Mouse (Mus musculus) forebrain, embryonic 16.5 days (tissue): ENCODE data around the gene Zfp719. TPM values are rescaled to one million over a fixed set of nuclear protein-coding genes. Genes with fewer than 3 reads are reported as not detected.

ENCODE experiments used
- ATAC-seq: fragments of 200-750 bp; cut with Nextera tagmentation; 2 replicates; pipeline ENCODE4 v1.8.0; 2017; ENCODE audit warnings: mild to moderate bottlenecking, moderate library complexity
- H3K27ac ChIP-seq: fragments of 300-500 bp; sonication (generic); 2 replicates; pipeline ENCODE4 v1.5.1; 2014; ENCODE audit warnings: low read length, control low read depth
- H3K27me3 ChIP-seq: fragments of 300-500 bp; sonication (generic); replicated peaks from 2 replicates; pipeline ENCODE4 v1.6.1; 2014; ENCODE audit warnings: low read length; ENCODE audit not compliant: control insufficient read depth, insufficient read depth
- H3K36me3 ChIP-seq: fragments of 300-500 bp; sonication (generic); 2 replicates; pipeline ENCODE4 v1.6.1; 2014; ENCODE audit not compliant: control insufficient read depth, insufficient read depth
- H3K4me1 ChIP-seq: fragments of 300-500 bp; sonication (generic); replicated peaks from 2 replicates; pipeline ENCODE4 v1.6.1; 2014; ENCODE audit warnings: low read length; ENCODE audit not compliant: control insufficient read depth, insufficient read depth
- H3K4me2 ChIP-seq: fragments of 300-500 bp; sonication (generic); 2 replicates; pipeline ENCODE4 v1.6.1; 2014; ENCODE audit warnings: mild to moderate bottlenecking, low read length, control low read depth
- H3K4me3 ChIP-seq: fragments of 300-500 bp; sonication (generic); replicated peaks from 2 replicates; pipeline ENCODE4 v1.5.1; 2014; ENCODE audit warnings: mild to moderate bottlenecking, low read length, control low read depth
- H3K9ac ChIP-seq: fragments of 300-500 bp; sonication (generic); replicated peaks from 2 replicates; pipeline ENCODE4 v1.6.1; 2014; ENCODE audit warnings: low read depth, low read length, control low read depth
- H3K9me3 ChIP-seq: fragments of 300-500 bp; sonication (generic); 2 replicates; pipeline ENCODE4 v1.6.1; 2016; ENCODE audit warnings: low read length; ENCODE audit not compliant: control insufficient read depth
- WGBS: fragments of 180-500 bp; shearing (Covaris S2); extraction: QIAGEN DNeasy Blood & Tissue Kit; methylation state at CpG from one replicate; pipeline ENCODE4 v1.1.7; 2014; 5-methylcytosine and 5-hydroxymethylcytosine counted together
- polyA plus RNA-seq: library from polyadenylated mRNA; unstranded; fragments of >200 nt; fragmentation: Nextera tagmentation; extraction: Ambion mirVana; gene quantifications from 2 replicates; pipeline ENCODE4 v1.2.1, GENCODE M21; 2015

The Zfp719 gene
- 18.5 and 20.9 TPM in 2 replicates for polyA plus RNA-seq

DNA sequence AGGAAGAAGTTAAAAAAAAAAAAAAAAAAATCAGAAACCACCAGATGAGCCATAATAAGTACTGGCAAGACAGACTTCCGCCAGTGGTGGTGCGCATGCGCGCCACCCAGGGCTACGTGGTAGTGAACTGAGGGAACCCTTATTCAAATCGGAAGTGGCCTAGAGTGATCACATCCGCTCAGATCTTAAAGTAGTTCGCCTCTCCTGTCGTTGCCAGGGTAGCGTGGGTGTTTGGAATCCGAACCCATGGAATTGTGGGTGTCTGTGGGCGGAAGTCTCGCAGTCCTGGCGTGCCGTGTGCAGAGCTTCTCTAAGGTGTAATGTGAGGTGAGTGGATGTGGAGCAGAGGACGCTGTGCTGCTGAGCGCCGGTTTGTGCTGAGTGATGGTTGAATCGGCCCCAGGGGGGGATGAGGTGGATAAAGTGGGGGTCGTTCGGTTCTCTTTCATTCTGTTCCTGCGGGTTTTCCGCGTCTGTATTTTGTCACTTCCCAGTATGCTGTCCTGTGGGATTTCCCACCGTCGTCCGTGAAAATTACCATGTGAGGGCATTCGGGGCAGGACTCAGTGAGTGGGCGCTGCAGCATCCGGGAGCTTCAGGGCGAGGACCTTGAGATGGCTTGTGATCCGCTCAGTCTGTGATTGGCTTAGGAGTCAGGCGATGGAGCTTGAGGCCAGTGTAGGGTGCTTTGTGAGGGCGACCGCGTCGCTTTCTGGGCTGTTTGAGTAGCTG is at the start of gene Zfp719:
Gene Zfp719, plus strand, starts transcription at position 171 of the 732 bp plus-strand sequence.
- peaks cover 21% of the 10 kb centered on the region for H3K4me1 ChIP-seq
- WGBS, result under 1% methylated on average over 37 of the region's 37 CpGs
- H3K27ac ChIP-seq, result peak within 1 kb of the TSS; percentile 81
- H3K9ac ChIP-seq, result peak within 1 kb of the TSS; percentile 68
- H3K4me3 ChIP-seq, result peak within 1 kb of the TSS; percentile 60
- H3K36me3 ChIP-seq, result peaks cover 16% of the 10 kb centered on the region
- H3K4me2 ChIP-seq, result peak within 1 kb of the TSS; percentile 71
- H3K27me3 ChIP-seq, result no peaks in the 10 kb centered on the region
- no peaks in the 10 kb centered on the region for H3K9me3 ChIP-seq
- ATAC-seq, result peak; percentile 99

GRCm38 (mm10) chr7:43530216-43530785 is 49.1 kb upstream of the Zfp719 start:
- H3K36me3 ChIP-seq, result no peaks in the 10 kb centered on the region
- ATAC-seq, result no peak
- WGBS, result 72% methylated on average over 8 of the region's 8 CpGs
- H3K4me3 ChIP-seq, result no peak overlapping the region
- no peak overlapping the region for H3K4me2 ChIP-seq
- no peak overlapping the region for H3K9ac ChIP-seq
- no peaks in the 10 kb centered on the region for H3K4me1 ChIP-seq
- H3K27ac ChIP-seq, result no peak overlapping the region
- H3K9me3 ChIP-seq, result no peaks in the 10 kb centered on the region
- no peaks in the 10 kb centered on the region for H3K27me3 ChIP-seq

- Histone ChIP-seq H3K4me2 (no peak overlapping the region), H3K36me3 (no peaks in the 10 kb centered on the region), H3K4me3 (no peak overlapping the region), H3K9me3 (no peaks in the 10 kb centered on the region), H3K4me1 (no peaks in the 10 kb centered on the region), H3K27ac (no peak overlapping the region), H3K9ac (no peak overlapping the region), H3K27me3 (no peaks in the 10 kb centered on the region)
- 90% methylated on average over 9 of the region's 9 CpGs for WGBS
- no peak for ATAC-seq
These were observed 46.4 kb upstream of the Zfp719 start for GRCm38 (mm10) chr7:43532936-43533505.

DNA sequence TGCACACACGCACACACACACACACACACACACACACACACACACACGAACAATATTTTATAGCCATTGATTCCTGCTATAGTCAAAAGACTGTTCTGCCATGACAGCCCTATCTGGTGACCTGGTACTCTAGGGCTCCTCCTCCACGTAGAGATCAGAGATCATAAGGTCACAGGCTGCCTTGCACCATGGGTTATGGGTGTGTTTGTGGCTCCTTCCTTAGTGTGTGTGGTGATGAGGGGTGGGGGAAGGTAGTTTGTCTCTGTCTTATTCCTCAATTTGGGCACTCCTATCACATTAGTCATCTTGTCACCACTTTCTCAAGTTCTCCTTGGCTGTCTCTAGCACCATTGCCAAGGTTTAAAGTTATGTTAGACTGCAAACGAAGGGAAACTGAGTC is 40.9 kb upstream of the Zfp719 start:
- Histone ChIP-seq H3K4me1 (no peaks in the 10 kb centered on the region), H3K36me3 (no peaks in the 10 kb centered on the region), H3K4me2 (no peak overlapping the region), H3K9me3 (no peaks in the 10 kb centered on the region), H3K27ac (no peak overlapping the region), H3K27me3 (no peaks in the 10 kb centered on the region), H3K4me3 (no peak overlapping the region), H3K9ac (no peak overlapping the region)
- WGBS, result 76% methylated on average over 4 of the region's 4 CpGs
- ATAC-seq, result no peak

DNA sequence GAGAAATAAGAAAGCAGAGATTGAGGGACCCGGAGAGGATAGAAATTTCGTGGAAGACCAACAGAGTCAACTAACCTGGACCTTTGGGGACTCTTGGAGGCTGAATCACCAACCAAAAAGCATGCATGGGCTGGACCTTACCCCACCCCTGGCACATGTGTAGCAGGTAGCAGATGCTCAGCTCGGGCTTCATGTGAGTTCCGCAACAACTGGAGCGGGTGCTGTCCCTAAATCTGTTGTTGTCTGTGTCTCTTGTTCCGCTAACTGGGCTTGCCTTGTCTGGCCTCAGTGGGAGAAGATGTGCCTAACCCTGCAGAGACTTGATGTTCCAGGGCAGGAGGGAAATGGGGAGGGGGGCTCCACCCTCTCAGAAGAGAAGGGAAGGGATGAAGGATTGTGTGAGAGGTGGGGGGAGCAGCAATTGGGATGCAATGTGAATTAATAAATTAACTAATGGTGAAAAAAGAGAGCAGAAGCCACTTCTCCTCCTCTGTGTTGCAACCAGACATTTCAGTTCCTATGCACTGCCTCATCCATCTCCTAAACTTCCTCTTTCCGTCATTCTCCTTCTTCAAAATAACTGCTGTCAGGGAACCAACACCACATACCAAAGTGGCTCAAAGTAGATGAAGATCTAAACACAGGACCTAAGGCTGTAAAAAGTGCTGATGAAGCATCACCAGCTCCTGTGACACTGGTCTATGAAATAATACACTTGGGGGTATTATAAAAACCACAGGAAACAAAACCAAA is 35.0 kb upstream of the Zfp719 start, which contains the start of gene Cd33:
Gene Cd33, minus strand, starts transcription at position 204 of the 753 bp plus-strand sequence.
- Histone ChIP-seq H3K9ac (no peak within 1 kb of the TSS), H3K27ac (no peak within 1 kb of the TSS), H3K27me3 (no peaks in the 10 kb centered on the region), H3K9me3 (no peaks in the 10 kb centered on the region), H3K4me2 (no peak within 1 kb of the TSS), H3K36me3 (no peaks in the 10 kb centered on the region), H3K4me1 (peaks cover 2% of the 10 kb centered on the region; the same call in 1 of the 2 replicates), H3K4me3 (no peak within 1 kb of the TSS)
- ATAC-seq, result no peak
- WGBS, result 82% methylated on average over 7 of the region's 7 CpGs

DNA sequence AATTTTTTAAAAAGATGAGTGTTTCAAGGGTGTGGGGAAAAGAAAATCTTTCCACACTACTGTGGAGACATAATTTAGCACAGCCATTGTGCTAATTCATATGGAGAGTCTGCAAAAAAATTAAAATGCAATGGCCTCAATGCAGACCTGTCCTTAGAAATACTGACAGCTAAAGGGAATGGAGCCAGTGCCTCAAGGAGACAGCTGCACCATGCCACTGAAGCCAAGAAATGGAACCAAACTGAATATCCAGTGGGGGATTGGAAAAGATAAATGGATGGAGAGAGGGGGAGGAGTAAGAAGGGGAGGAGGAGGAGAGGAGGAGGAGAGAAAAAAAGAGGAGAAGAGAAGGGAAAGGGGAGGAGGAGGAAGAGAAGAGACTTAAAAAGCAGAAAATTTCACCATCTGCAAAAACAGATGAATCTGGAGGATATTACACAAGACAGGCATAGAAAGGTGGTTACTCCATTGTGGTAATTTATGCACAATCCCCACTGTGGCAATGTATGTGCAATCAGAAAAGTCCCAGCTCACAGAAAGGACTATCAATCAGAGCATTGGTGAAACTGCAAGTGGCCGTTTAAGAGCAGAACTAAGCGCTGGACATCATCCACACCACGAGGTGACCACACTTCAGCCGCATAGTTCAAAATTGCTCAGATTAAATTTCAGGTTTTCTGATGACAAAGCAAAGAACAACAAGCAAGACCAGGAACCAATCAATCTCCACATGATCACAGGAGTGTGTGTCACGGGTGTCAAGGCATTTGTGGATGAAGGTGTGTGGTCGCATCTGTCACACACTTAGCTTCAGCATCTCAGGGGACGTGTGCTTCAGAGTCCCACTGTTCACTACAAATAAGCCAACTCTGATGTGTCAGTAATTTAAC is 33.5 kb upstream of the Zfp719 start:
- H3K27ac ChIP-seq, result no peak overlapping the region; the same call in 1 of the 2 replicates
- no peaks in the 10 kb centered on the region for H3K36me3 ChIP-seq
- H3K27me3 ChIP-seq, result no peaks in the 10 kb centered on the region
- 73% methylated on average over 7 of the region's 7 CpGs for WGBS
- ATAC-seq, result 0 out of 2 replicates have a peak, but pooled peaks have one; percentile 28
- no peak overlapping the region for H3K4me3 ChIP-seq
- H3K9me3 ChIP-seq, result no peaks in the 10 kb centered on the region
- H3K9ac ChIP-seq, result no peak overlapping the region
- H3K4me1 ChIP-seq, result peaks cover 2% of the 10 kb centered on the region; the same call in 1 of the 2 replicates
- H3K4me2 ChIP-seq, result no peak overlapping the region

DNA sequence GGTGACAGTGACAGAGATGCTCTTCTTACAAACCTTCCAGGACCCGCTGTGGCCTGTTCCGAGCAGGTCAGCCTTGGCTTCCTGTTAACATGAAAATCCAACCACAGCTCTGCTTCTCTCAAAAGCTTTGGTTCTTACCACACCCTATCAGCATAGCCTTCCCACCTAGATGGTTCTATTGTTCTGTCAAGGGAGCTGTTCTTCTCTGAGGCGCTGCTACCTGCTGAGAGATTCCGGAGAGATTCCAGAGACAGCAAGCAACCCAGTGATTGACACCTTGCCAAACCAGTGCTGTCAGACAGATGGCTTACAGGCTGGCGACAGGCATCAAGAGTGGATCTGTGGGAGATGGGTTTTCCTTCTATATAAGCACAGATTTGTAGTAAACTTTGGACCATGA is 31.7 kb upstream of the Zfp719 start:
- Histone ChIP-seq H3K4me3 (no peak overlapping the region), H3K4me1 (peaks cover 2% of the 10 kb centered on the region; the same call in 1 of the 2 replicates), H3K27me3 (no peaks in the 10 kb centered on the region), H3K9ac (no peak overlapping the region), H3K9me3 (no peaks in the 10 kb centered on the region), H3K27ac (no peak overlapping the region), H3K4me2 (no peak overlapping the region), H3K36me3 (no peaks in the 10 kb centered on the region)
- no peak for ATAC-seq
- WGBS, result 42% methylated on average over 5 of the region's 5 CpGs

GRCm38 (mm10) chr7:43548206-43548605 is 31.2 kb upstream of the Zfp719 start:
- WGBS, result 89% methylated on average over 4 of the region's 4 CpGs
- no peak overlapping the region for H3K4me2 ChIP-seq
- ATAC-seq, result no peak
- H3K27ac ChIP-seq, result no peak overlapping the region
- peaks cover 2% of the 10 kb centered on the region; the same call in 1 of the 2 replicates for H3K4me1 ChIP-seq
- H3K36me3 ChIP-seq, result no peaks in the 10 kb centered on the region
- H3K4me3 ChIP-seq, result no peak overlapping the region
- H3K9ac ChIP-seq, result no peak overlapping the region
- H3K27me3 ChIP-seq, result no peaks in the 10 kb centered on the region
- no peaks in the 10 kb centered on the region for H3K9me3 ChIP-seq
